Mouse (Mus musculus) erythroblast, embryonic 14.5 days (primary cell): ENCODE results near the gene Stard3. TPM values are rescaled to one million over a fixed set of nuclear protein-coding genes. Genes with fewer than 3 reads are reported as not detected.
A peak's percentile ranks its signal among the peaks of the same experiment; 100 is the strongest.

Experiments used
- H3K27me3 ChIP-seq: 2 replicates; pipeline ENCODE4 v1.6.1; 2012; ENCODE audit warnings: inconsistent platforms; ENCODE audit not compliant: control insufficient read depth
- H3K36me3 ChIP-seq: 2 replicates; pipeline ENCODE4 v1.6.1; 2012; ENCODE audit warnings: mild to moderate bottlenecking, inconsistent platforms; ENCODE audit not compliant: control insufficient read depth
- H3K4me1 ChIP-seq: 2 replicates; pipeline ENCODE4 v1.6.1; 2012; ENCODE audit warnings: inconsistent platforms; ENCODE audit not compliant: control insufficient read depth
- H3K4me3 ChIP-seq: replicated peaks from 2 replicates; pipeline ENCODE3; 2012; ENCODE audit warnings: moderate library complexity, mild to moderate bottlenecking, inconsistent platforms
- H3K9me3 ChIP-seq: 2 replicates; pipeline ENCODE4 v1.6.1; 2012; ENCODE audit warnings: low read length, inconsistent platforms, mixed read lengths; ENCODE audit not compliant: control insufficient read depth
- GATA1 ChIP-seq: IDR thresholded peaks from 2 replicates; pipeline ENCODE4 v1.6.1; 2012; ENCODE audit warnings: low read length, inconsistent platforms, mixed read lengths
- TAL1 ChIP-seq: IDR thresholded peaks from 3 replicates; pipeline ENCODE4 v1.6.1; 2012; ENCODE audit warnings: low read length, inconsistent platforms, mixed read lengths
- polyA plus RNA-seq: library from polyadenylated mRNA; stranded (reverse); fragments of >175 nt; gene quantifications from 2 replicates; pipeline ENCODE4 v1.2.3, GENCODE M21; 2012

Gene Stard3
- polyA plus RNA-seq, 1 experiment: 1.2 TPM

DNA sequence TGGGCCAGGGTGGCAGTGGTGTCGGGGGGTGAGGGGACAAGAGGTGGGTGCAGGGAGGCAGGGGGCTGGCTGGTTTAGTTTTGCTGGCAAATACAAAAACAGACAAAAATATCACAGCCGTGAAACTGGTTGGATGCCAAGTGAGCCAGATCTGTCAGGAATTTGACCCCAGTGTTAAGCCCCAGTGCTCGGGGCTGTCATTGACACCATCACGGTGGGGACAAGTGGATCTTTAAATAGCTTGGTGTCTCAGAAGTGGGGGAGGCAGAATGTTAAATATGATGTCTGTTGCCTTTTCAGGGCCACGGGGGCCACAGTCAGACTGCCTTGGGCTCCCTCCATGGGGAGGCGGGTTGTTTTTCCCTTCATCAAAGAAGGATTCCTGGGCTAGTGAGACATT, 36.1 kb downstream of the Stard3 start:
- peaks cover 59% of the 10 kb centered on the region for H3K4me1 ChIP-seq
- H3K4me3 ChIP-seq: no peak overlapping the region
- H3K36me3 ChIP-seq: peaks cover 7% of the 10 kb centered on the region
- TF ChIP-seq TAL1 (no peak), GATA1 (no peak)
- H3K27me3 ChIP-seq: no peaks in the 10 kb centered on the region
- H3K9me3 ChIP-seq: no peaks in the 10 kb centered on the region

DNA sequence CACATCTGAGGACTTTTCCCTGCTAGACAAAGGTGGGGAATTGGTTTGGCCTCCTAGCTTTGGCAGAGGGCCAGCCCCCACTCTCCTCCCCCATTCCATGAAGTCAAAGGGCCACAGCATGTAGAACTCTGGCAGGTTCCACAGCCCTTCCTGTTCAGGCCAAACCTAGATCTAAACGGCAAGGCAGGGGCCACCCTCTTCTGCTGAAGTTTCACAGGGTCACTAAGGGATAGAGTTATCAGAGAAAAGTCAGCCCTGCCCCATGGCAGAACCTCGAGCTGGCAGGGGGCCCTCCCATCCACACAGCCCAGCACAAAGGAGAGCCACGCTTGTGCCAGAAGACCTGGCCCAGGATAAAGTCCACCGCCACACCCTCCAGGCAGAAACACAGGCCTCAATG, 36.9 kb downstream of the Stard3 start:
- TF ChIP-seq GATA1 (no peak), TAL1 (no peak)
- peaks cover 66% of the 10 kb centered on the region for H3K4me1 ChIP-seq

DNA sequence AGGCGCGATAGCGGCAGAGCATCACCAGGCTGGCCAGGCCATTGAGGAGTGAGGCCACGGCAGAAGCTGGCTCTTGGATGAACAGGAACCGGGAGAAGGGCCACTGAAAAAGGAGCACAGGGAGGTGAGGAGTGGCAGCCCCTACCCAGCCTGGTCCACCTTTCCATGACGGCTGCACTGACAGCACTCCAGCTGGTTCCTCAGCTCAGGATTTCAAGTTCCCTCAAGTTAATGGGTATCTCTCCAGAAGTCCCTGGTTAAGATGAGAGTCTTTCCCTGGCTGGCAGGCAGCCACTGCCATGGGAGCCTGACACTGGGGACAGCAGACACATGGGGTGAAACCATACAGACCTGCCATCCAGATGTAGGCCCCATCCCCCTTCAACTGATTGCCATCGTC, 39.8 kb downstream of the Stard3 start:
- no peak overlapping the region for H3K4me3 ChIP-seq
- TF ChIP-seq TAL1 (no peak), GATA1 (no peak)

More for the DNA sequence above, 36.9 kb downstream of the Stard3 start:
- no peaks in the 10 kb centered on the region for H3K9me3 ChIP-seq
- H3K36me3 ChIP-seq: peaks cover 7% of the 10 kb centered on the region
- H3K4me3 ChIP-seq: no peak overlapping the region
- no peaks in the 10 kb centered on the region for H3K27me3 ChIP-seq

DNA sequence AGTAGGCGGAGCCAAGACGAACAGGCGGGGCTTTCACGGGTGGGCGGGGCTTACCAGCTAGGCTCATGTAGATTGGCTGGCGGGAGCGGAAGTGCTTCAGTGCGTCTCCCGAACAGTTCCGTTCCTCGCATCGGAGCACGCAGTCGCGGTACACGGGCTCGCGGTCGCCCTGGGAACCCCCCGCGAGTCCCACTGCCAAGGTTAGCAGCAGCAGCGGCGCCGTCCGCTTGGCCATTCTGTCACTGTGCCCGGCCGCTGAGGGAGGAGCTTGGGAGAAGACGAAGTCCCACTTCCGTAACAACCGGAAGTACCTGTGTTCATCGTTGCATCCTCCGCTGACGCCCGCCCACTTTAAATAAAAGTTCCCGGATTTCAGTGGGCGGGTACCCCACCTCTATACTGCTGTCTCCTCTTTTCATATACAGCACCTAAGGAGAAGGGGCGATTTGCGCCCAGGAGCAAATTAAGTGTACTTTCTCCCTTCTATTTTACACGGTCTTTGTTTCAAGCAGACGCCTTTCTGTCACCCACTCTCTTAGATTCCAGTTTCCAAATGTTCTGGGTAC, 42.1 kb downstream of the Stard3 start, which contains the start of gene Pgap3:
TSS of gene Pgap3 (minus strand) at position 330 of the 566 bp plus-strand sequence.
- peaks cover 18% of the 10 kb centered on the region for H3K27me3 ChIP-seq
- TF ChIP-seq GATA1 (no peak), TAL1 (no peak)

More for the DNA sequence above, 39.8 kb downstream of the Stard3 start:
- peaks cover 56% of the 10 kb centered on the region for H3K4me1 ChIP-seq
- no peaks in the 10 kb centered on the region for H3K9me3 ChIP-seq
- peaks cover 4% of the 10 kb centered on the region; the same call in 1 of the 2 replicates for H3K27me3 ChIP-seq
- peaks cover 7% of the 10 kb centered on the region for H3K36me3 ChIP-seq

DNA sequence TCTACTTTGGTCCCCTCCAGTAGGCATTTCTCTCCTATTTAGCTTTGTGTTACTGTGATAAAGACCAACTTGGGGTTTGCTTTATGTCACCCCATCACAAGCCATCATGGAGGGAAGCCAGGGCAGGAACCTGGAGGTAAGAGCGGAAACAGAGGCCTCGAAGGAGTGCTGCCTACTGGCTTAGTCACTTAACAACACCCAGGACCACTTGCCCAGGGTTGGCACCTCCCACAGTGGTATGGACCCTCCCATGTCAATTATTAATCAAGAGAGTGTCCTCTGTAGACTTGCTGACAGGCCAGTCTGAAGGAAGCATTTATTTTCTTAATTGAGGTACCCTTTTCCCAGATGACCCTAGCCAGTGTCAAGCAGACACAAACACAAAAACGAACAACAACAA, 42.6 kb downstream of the Stard3 start:
- Histone ChIP-seq H3K4me1 (peaks cover 31% of the 10 kb centered on the region), H3K9me3 (no peaks in the 10 kb centered on the region), H3K27me3 (peaks cover 18% of the 10 kb centered on the region), H3K4me3 (peak overlapping the region; percentile 78), H3K36me3 (peaks cover 7% of the 10 kb centered on the region)
- TF ChIP-seq TAL1 (no peak), GATA1 (no peak)

More for the DNA sequence above, 42.1 kb downstream of the Stard3 start, which contains the start of gene Pgap3:
- peak within 1 kb of the TSS; percentile 78 for H3K4me3 ChIP-seq
- H3K4me1 ChIP-seq: peaks cover 33% of the 10 kb centered on the region
- H3K9me3 ChIP-seq: no peaks in the 10 kb centered on the region
- H3K36me3 ChIP-seq: peaks cover 7% of the 10 kb centered on the region

DNA sequence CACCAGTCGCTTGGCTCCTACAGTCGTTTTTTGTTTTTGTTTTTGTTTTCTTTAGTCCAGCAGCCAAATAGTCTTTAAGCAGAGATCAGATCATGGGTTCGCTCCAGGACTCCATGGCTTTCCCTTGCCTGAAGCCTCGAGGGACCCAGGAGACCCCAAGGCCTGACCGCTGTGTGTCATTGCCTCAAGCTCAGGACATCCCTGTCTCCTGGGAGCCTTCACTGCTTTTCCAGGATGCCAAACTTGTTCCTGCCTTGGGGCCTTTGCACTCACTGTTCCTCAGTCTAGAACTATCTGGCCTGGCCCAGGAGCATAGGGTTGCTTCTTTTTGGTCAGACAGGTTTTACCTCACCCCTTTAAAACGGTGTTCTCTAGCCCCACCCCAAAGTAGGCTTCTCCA, 48.5 kb downstream of the Stard3 start:
- no peaks in the 10 kb centered on the region for H3K4me1 ChIP-seq
- no peaks in the 10 kb centered on the region for H3K36me3 ChIP-seq

DNA sequence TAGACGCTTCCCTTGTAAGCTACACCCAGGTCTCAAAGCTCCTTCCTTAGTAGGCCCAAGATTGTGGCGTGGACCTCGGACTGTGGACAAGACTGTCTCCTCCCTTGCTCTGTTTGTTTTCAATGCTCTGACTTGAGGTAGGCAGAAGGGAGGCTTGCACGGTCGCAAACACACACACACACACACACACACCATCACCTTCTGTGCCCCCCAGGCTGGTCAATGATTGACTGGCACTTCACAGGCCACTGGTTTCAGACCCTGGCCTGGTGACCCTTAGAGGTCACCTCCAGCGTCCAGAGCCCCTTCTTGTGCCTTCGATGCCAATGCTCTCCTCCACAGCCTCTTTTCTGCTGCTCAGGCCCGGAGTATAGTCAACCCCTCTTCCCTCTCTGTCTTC, 50.7 kb downstream of the Stard3 start:
- no peak overlapping the region for H3K4me3 ChIP-seq
- no peaks in the 10 kb centered on the region for H3K36me3 ChIP-seq
- H3K27me3 ChIP-seq: peaks cover 62% of the 10 kb centered on the region
- TF ChIP-seq GATA1 (no peak), TAL1 (no peak)
- no peaks in the 10 kb centered on the region for H3K9me3 ChIP-seq
- no peaks in the 10 kb centered on the region for H3K4me1 ChIP-seq

More for the DNA sequence above, 48.5 kb downstream of the Stard3 start:
- TF ChIP-seq TAL1 (no peak), GATA1 (no peak)
- Histone ChIP-seq H3K4me3 (no peak overlapping the region), H3K27me3 (peaks cover 50% of the 10 kb centered on the region), H3K9me3 (no peaks in the 10 kb centered on the region)

DNA sequence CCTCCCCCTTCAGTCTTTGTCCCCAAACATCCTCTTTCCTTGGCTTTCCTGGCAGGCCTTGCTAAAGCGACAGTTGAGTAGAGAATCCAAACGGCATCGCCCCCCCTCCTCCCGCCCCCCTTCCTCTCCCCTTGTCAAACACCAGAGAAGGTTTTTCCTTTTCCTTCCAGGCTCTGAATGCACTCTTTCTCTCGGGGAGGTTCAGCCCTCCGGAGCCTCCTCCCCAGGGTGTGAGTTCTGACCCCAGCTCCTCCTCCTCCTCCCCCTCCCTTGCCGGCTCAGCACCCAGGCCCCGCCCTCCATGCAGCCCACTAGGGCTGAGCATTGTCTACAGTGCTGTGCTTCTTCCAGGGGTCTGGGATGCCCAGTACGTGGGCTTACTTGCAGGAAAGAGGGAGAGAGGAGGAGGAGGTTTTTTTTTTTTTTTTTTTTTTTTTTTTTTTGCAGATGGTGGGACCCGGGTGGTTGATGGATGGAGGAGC, 51.2 kb downstream of the Stard3 start:
- no peaks in the 10 kb centered on the region for H3K9me3 ChIP-seq
- H3K36me3 ChIP-seq: no peaks in the 10 kb centered on the region
- TF ChIP-seq TAL1: no peak
- TF ChIP-seq GATA1: no peak
- H3K27me3 ChIP-seq: peaks cover 66% of the 10 kb centered on the region
- H3K4me3 ChIP-seq: no peak overlapping the region
- no peaks in the 10 kb centered on the region for H3K4me1 ChIP-seq

DNA sequence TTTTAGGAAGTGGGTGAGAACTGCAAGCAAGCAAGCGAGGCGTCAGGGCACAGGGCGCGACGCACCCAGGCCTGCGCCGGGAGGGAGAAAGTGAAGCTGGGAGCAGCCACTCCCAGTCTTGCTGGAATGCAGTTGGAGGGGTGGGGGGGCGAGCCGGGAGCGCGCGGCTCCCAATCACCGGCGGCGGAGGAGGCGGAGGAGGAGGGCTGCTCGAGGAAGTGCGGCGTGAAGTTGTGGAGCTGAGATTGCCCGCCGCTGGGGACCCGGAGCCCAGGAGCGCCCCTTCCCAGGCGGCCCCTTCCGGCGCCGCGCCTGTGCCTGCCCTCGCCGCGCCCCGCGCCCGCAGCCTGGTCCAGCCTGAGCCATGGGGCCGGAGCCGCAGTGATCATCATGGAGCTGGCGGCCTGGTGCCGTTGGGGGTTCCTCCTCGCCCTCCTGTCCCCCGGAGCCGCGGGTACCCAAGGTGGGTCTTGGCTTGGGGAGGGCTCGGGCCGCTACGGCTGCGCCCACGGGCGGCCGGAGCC, 54.2 kb downstream of the Stard3 start, which contains the start of gene Erbb2:
TSS of gene Erbb2 (plus strand) at position 198 of the 524 bp plus-strand sequence.
- Histone ChIP-seq H3K4me1 (peaks cover 2% of the 10 kb centered on the region; the same call in 1 of the 2 replicates), H3K4me3 (peak within 1 kb of the TSS; percentile 49), H3K27me3 (peaks cover 82% of the 10 kb centered on the region), H3K36me3 (no peaks in the 10 kb centered on the region), H3K9me3 (no peaks in the 10 kb centered on the region)
- TF ChIP-seq TAL1 (no peak), GATA1 (no peak)
